Mouse (Mus musculus): ENCODE data around the gene Flnb.

DNA sequence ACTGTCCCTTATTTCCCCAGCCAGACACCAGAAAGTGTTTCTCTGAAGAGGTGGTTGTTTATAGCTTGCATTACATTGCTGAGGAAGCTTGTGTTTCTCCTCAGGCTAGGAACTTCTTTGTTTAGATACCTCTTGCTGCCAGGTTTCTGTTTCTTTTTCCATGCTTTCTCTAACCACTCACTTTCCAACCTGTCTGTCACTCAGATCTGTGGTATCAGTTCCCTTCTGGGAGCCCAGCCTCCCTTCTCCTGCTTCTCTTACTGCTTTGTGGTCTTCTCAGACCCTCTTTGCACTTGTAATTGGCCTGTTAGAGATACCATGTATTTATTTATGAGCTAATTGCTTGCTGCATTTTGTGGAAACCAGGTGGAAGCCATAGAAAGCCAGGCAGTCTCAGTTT lies 105.9 kb downstream of the Flnb start:
- TF ChIP-seq CTCF (IDR thresholded peaks at IDR 0.05; ENCODE audit: insufficient read depth, low read depth, low read length) (no peak), POLR2A (IDR thresholded peaks at IDR 0.05; ENCODE audit: insufficient read depth, low read depth, low read length) (no peak)
